9 mouse cellular contexts compared by ENCODE assay signal in genomic region chr8:120462611-120463010, GRCm38 (mm10).
A peak's percentile ranks its signal among the peaks of the same experiment; 100 is the strongest.
DNase-seq lines count a peak whose midpoint lies in the region; ATAC-seq lines count a peak whose summit lies in the region.
"Had no signal": no experiment of that assay in that cellular context is flagged by ENCODE, and none has a peak within 500 bp of the region (broad histone marks: within the 10 kb centered on the region; RNA-seq: fewer than 3 reads in every experiment).

No protein-coding gene starts in this region.

- H3K4me3 ChIP-seq in hindbrain, embryonic 11.5 days (ENCODE audit: low read depth, low read length) = no peak overlapping the region
- no peak overlapping the region for H3K4me3 ChIP-seq in hindbrain, embryonic 16.5 days (ENCODE audit: low read length)
- no peak overlapping the region for H3K4me3 ChIP-seq in liver, embryonic 15.5 days (replicated peaks)

- H3K36me3 ChIP-seq in hindbrain, embryonic 11.5 days (ENCODE audit: control insufficient read depth, insufficient read depth, low read length) = no peaks in the 10 kb centered on the region
- no peaks in the 10 kb centered on the region for H3K36me3 ChIP-seq in hindbrain, embryonic 16.5 days (ENCODE audit: control insufficient read depth, insufficient read depth, low read length)
- no peaks in the 10 kb centered on the region for H3K36me3 ChIP-seq in liver, embryonic 15.5 days (replicated peaks)

- no peak for DNase-seq in hindbrain, embryonic 11.5 days (ENCODE audit: low spot score)
- DNase-seq in 3T3-L1 (ENCODE audit: low read depth, low spot score) (peak; percentile 38), 416B (ENCODE audit: low read depth) (peak; percentile 56)
- DNase-seq in retina, postnatal 1 day = no peak
- DNase-seq in retina, embryonic 14.5 days (ENCODE audit: low spot score) = no peak
- DNase-seq: cerebellum, adult 11-12 months had no signal

- H3K27ac ChIP-seq in hindbrain, embryonic 11.5 days (ENCODE audit: low read depth, low read length) = peak overlapping the region; percentile 37; the same call in 1 of the 2 replicates
- H3K27ac ChIP-seq in hindbrain, embryonic 16.5 days (ENCODE audit: low read depth, low read length) = no peak overlapping the region; the same call in 1 of the 2 replicates
- H3K27ac ChIP-seq in liver, embryonic 15.5 days (replicated peaks) = 0 out of 2 replicates have a peak overlapping the region, but pooled peaks have one; percentile 9
- H3K27ac ChIP-seq: liver, embryonic 14.5 days had no signal

- 81% methylated on average over 6 of the region's 6 CpGs for WGBS in hindbrain, embryonic 11.5 days
- 66% methylated on average over 6 of the region's 6 CpGs for WGBS in hindbrain, embryonic 16.5 days
- 67% methylated on average over 6 of the region's 6 CpGs for WGBS in liver, embryonic 15.5 days (ENCODE audit: insufficient replicate concordance)

- H3K27me3 ChIP-seq in hindbrain, embryonic 11.5 days (ENCODE audit: control insufficient read depth, insufficient read depth, low read length) = no peaks in the 10 kb centered on the region
- H3K27me3 ChIP-seq in hindbrain, embryonic 16.5 days (replicated peaks; ENCODE audit: control insufficient read depth, insufficient read depth, low read length) = no peaks in the 10 kb centered on the region; the same call in 1 of the 2 replicates
- peaks cover 85% of the 10 kb centered on the region for H3K27me3 ChIP-seq in liver, embryonic 15.5 days

- H3K4me2 ChIP-seq in hindbrain, embryonic 11.5 days (replicated peaks; ENCODE audit: low read depth, low read length) = no peak overlapping the region
- H3K4me2 ChIP-seq in hindbrain, embryonic 16.5 days (ENCODE audit: low read length) = no peak overlapping the region
- H3K4me2 ChIP-seq in liver, embryonic 15.5 days = peak overlapping the region; percentile 20; the same call in 1 of the 2 replicates

- no peak for ATAC-seq in hindbrain, embryonic 11.5 days (ENCODE audit: low FRiP score)
- no peak for ATAC-seq in hindbrain, embryonic 16.5 days
- ATAC-seq in liver, embryonic 15.5 days (ENCODE audit: insufficient read depth) = no peak

- no peak overlapping the region for H3K9ac ChIP-seq in hindbrain, embryonic 11.5 days (ENCODE audit: low read depth, low read length)
- no peak overlapping the region for H3K9ac ChIP-seq in hindbrain, embryonic 16.5 days (ENCODE audit: low read depth, low read length)
- no peak overlapping the region for H3K9ac ChIP-seq in liver, embryonic 15.5 days
- H3K9ac ChIP-seq: liver, embryonic 14.5 days had no signal

- no peaks in the 10 kb centered on the region for H3K9me3 ChIP-seq in hindbrain, embryonic 11.5 days (ENCODE audit: control insufficient read depth, low read length)
- H3K9me3 ChIP-seq in hindbrain, embryonic 16.5 days (ENCODE audit: control insufficient read depth, low read length) = no peaks in the 10 kb centered on the region
- no peaks in the 10 kb centered on the region for H3K9me3 ChIP-seq in liver, embryonic 15.5 days (replicated peaks)

- H3K4me1 ChIP-seq in hindbrain, embryonic 11.5 days (replicated peaks; ENCODE audit: control insufficient read depth, insufficient read depth, low read length) = peaks cover 15% of the 10 kb centered on the region
- H3K4me1 ChIP-seq in hindbrain, embryonic 16.5 days (ENCODE audit: control insufficient read depth, insufficient read depth, low read depth, low read length) = peaks cover 46% of the 10 kb centered on the region
- peaks cover 49% of the 10 kb centered on the region for H3K4me1 ChIP-seq in liver, embryonic 15.5 days (replicated peaks)

Comparison
In these comparisons a context has a peak if more than half of its experiments do, and no peak if none do; other contexts are left out.
1. DNase-seq: peak in 3T3-L1 (single experiment) and 416B (single experiment); none in hindbrain, embryonic 11.5 days (single experiment), retina, postnatal 1 day (single experiment) and retina, embryonic 14.5 days (single experiment).